Mouse (Mus musculus): Measurements from ENCODE around the gene Mcrip1.
"Not testable (repeated sequence)": the region's sequence is repeated elsewhere in the genome, so short reads cannot be mapped to it uniquely, and the experiment has no call there.

Mcrip1 gene

DNA sequence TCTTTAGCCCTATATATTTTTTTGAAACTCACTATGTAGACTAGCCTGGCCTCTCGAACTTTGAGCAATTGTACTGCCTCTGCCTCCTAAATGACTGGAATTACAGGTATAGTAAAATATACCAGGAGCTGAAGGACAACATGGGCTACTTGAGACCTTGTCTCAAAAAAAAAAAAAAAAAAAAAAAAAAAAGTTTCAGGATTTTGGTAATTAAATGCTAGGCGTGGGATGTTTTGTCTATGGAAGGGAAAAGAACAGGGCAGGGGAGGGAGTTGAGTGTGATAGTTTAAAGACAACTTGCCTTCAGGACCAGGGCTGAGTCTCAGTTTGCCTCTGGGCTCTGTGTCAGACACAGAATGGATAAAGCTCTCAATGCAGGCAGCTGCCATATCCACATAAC is 25.5 kb upstream of the Mcrip1 start:
- DNase-seq (ENCODE audit: low spot score): no peak

DNA sequence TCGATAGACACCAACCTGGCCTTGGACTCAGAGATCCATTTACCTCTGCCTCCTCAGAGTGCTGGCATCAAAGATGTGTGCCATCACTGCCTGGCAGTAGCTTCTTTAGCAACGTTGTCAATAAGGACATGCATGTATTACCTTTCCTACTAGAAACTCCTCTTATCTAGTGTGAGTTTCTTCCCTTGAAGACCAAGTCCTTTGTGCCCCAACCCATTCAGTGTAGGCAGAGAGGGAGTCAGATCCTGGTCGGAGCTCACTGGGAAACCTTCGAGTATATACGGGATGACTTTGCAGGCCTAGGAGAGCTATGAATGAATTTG is 24.7 kb upstream of the Mcrip1 start:
- DNase-seq (ENCODE audit: low spot score): no peak

- DNase-seq (ENCODE audit: low spot score): no peak
Observed at GRCm38 (mm10) chr11:120573585-120574277, 24.2 kb upstream of the Mcrip1 start.

DNA sequence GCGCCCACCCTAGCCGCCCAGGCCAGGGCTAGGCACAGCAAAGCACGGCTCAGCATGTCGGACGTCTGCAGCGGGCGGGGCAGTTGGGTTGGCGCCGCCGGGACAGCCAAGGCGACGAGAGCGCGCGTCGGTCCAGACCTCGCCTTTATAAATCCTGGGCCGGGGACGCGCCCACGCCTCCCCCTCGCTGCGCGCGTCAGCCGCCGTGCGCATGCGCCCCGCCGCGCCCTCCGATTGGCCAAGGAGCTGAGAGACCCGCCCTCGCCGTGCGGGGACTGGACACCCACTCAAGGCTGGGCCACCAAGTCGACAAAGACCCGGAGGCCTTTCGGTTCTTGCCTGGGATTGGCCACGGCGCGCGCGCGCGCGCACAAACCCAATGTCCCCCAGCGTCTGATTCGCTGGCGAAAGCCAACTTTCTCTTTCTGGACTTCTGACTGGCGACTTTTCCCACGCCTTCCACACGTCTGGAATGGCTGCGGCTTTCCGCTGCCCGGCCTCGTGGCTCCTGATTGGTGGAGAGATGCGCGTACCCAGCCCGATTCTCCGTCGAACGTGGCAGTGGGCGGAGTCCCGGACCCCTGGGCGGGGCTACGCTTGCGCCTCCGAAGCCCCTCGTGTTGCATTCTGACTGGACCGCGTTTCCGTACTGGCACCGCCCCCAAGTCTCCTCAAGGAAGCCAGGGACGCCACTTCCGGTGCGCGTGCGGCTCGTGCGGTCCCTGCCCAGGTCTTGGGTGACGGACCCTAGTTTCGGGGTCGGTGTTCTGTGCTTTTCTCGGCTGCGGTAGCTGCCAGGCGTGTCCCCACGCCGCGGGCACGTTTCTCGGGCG is 23.4 kb upstream of the Mcrip1 start, which contains the start of gene P4hb:
P4hb (minus strand) TSS at position 502 of the 833 bp plus-strand sequence.
- DNase-seq (ENCODE audit: low spot score): peak; percentile 99

GRCm38 (mm10) chr11:120572417-120572751 is 22.9 kb upstream of the Mcrip1 start:
- no peak for DNase-seq (ENCODE audit: low spot score)

- DNase-seq (ENCODE audit: low spot score): no peak
Observed at GRCm38 (mm10) chr11:120571754-120572416, 22.4 kb upstream of the Mcrip1 start.

DNA sequence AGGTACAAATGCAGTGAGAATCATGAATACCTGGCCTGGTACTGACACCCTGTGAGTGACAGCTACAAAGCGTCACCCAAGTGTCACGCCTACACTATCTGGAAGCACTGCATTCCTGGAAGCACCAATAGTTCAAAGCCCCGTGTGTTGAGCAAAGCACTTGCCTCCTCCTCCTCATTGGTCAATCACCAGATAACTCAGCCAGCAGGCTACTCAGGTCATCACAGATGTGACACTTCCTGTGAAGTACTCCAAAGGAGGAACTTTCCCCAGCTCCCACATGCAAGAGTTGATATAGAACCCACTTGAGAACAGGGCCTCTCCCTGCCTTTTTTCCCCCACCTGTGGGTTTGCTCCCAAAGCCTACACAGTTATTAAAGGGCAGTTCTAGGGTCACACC is 21.6 kb upstream of the Mcrip1 start:
- DNase-seq (ENCODE audit: low spot score): no peak

GRCm38 (mm10) chr11:120568324-120568723 is 18.8 kb upstream of the Mcrip1 start:
- DNase-seq (ENCODE audit: low spot score): no peak

DNA sequence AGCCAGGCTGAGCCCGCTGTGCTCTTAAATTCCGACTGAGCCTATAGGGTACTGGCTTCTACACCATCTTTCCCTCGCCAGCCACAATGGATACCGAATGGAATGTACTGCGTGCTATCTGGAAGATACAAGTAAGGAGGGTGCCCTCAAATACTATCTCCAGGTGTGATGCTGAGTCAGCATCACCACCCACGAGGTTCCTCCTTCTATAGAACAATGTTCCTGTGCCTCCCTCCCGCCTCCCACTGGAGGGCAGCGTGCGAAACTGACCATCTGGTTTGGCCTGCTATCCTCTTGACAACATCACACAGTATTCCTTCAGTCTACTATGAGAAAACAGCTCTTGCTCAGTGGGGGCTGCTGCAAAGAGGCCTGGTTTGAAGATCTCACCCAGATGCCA is 15.6 kb upstream of the Mcrip1 start:
- no peak for DNase-seq (ENCODE audit: low spot score)

DNA sequence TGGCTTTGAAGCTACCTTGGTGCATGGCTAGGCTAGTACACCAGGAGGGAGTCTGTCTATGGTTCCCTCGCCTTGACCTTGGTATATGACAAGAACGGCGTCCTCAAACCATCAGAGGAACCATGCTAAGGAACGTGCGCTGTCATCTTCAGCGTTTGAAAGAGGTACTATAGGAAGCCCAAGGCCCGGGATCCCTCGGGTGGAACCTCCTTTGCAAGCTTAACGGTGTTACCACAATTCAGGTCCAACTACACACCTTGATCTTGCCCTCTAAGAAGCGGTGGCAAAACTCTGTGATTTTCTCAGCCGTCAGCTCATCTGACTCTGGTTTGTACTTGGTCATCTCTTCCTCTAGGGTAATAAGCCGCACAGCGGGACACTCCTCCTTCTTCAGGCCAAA is 13.4 kb upstream of the Mcrip1 start:
- DNase-seq (ENCODE audit: low spot score): no peak

- DNase-seq (ENCODE audit: low spot score): no peak
Observed at GRCm38 (mm10) chr11:120560952-120561728, 11.6 kb upstream of the Mcrip1 start.

GRCm38 (mm10) chr11:120558843-120559242 is 9.3 kb upstream of the Mcrip1 start:
- DNase-seq (ENCODE audit: low spot score): not testable (repeated sequence)

- no peak for DNase-seq (ENCODE audit: low spot score)
Observed at GRCm38 (mm10) chr11:120555260-120555659, 5.7 kb upstream of the Mcrip1 start.

DNA sequence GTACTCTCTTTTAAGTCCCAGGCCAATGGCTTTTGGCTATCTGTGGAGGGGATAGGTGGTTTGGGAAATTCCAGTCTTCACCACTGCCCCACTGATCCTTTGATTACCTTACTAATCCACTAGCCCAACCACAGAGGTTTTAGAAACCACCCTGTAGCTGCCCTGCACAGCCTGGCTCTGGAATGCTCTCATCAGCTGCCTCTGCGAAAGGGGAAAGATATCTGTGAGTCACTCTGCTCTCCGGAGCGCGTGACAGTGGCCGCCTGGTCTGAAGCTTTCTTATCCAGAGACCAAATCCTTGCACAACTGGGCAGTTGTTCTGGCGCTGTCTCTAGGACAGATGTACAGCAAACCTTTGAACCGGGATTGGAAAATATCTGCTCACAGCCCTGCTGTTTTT is 5.3 kb upstream of the Mcrip1 start:
- DNase-seq (ENCODE audit: low spot score): peak; percentile 69

GRCm38 (mm10) chr11:120552736-120553135 is 3.2 kb upstream of the Mcrip1 start:
- DNase-seq (ENCODE audit: low spot score): no peak

DNA sequence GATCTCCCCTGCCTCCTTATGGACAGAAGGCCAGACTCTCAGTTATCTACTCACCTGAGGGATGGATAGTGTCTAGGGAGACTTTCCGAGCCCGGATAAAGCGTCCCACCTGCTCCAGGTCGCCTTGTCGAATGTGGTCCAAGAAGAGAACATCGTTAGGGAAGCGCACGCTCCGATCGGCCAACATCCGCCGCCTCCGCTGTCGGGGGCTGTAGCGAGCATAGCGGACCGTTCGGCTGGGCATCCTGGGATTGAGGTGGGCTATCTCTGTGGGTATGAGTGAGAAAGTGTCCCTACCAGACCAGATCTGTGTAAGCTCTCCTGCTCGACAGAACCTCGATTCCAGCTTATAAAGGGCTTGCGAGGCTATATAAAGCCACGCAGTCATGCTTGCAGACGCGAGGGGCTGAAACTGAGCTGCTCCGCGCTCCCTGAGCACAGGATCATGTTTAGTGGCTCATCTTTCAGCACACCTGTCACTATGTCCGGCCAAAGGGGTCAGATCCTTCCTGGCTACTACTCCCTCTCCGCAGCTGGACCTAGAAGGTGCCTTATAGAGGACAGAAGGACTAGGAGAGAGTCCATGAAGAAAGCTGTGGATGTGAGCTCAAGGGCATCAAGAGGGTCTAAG is 1.4 kb upstream of the Mcrip1 start, which contains the start of gene Ppp1r27:
Ppp1r27 (minus strand) TSS at position 323 of the 631 bp plus-strand sequence.
- no peak for DNase-seq (ENCODE audit: low spot score)

DNA sequence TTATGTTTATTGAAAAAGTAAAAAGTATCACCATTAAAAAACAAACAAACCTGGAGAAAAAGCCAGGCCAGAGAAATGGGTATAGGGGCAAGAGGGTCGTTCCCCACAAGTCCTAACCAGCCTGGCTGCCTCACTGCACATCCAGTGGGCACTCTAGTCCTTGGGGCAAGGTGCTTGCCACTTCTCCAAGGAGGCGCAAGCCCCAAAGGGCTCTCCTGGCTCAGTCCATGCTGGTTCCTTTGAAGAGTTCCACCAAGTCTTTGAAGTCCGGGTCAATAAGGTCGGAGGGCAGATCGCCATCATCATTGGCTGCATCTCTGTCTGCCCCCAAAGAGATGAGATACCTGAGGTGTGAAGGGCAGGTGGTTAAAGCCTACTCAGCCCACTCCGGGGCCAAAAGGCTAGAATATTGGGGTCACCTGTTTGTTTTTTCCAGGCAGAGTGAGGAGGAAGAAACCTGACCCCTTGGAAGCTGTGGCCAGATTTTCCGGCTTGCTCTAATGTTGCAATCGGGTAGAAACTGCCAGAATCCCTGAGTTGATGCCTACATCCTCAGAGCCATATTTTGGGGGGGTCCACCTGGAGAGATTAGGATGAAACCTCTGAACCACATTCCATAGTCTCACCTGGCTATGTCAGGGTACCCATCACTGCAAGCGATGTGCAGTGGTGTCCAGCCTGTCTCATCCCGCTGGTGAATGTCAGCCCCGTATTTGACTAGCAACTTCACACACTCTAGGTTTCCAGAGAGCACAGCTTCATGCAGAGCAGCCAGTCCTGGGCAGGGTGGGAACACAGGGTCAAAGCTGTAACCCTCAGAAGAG is 671 bp upstream of the Mcrip1 start:
- no peak for DNase-seq (ENCODE audit: low spot score)

- no peak for DNase-seq (ENCODE audit: low spot score)
Observed at GRCm38 (mm10) chr11:120548786-120549167, 750 bp downstream of the Mcrip1 start.

- DNase-seq (ENCODE audit: low spot score): no peak
Observed at GRCm38 (mm10) chr11:120548214-120548613, 1.3 kb downstream of the Mcrip1 start.

DNA sequence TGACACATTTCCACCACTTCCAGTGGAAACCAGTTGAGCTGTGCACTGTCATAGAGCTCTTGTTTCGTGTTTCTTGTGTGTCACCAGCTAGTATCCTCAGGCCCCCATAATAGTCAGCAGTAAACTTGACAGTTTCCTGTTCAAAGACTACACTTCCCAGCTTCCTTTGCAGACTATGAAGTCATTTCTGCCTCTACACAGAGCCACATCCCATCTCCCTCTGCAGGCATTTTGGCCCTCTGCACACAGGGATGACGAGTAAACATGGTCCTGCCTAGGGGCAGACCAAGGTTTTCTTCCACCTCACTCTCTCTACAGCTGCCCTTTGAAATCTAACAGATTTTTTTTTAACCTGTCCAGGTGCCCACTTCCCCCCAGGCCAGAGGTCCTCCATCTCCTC is 2.1 kb downstream of the Mcrip1 start:
- peak; percentile 50 for DNase-seq (ENCODE audit: low spot score)

DNA sequence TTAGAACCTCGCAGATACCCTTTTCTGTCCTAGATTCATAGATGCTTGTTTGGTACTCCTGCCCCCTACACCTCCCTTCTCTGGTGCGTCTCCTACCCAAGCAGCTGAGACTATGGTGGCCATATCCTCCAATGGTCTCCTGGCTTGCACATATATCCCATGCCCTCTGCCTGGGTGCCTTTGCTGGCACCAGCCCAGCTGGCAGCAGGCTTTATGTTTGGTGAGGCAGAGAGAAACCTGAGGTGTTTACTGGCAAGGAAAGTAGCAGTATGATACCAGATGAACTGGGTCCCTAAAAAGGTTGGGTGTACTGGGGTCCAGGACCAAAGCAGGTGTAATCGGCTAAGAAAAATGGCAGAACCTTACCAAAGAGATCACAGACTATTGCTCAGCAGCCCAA is 3.6 kb downstream of the Mcrip1 start:
- DNase-seq (ENCODE audit: low spot score): no peak
